Mouse (Mus musculus) midbrain, embryonic 11.5 days (tissue): ENCODE results near the gene Ptpn3. TPM values are rescaled to one million over a fixed set of nuclear protein-coding genes. Genes with fewer than 3 reads are reported as not detected.
A peak's percentile ranks its signal among the peaks of the same experiment; 100 is the strongest.

ENCODE experiments used
- ATAC-seq: fragments of 200-750 bp; cut with Nextera tagmentation; 2 replicates; pipeline ENCODE4 v1.8.0; 2017; ENCODE audit warnings: moderate TSS enrichment, moderate library complexity; ENCODE audit not compliant: low FRiP score
- DNase-seq: peaks from one replicate; pipeline ENCODE4 v3.0.0; 2015; ENCODE audit warnings: low spot score; ENCODE audit errors: missing footprints
- H3K27ac ChIP-seq: fragments of 300-500 bp; sonication (generic); 2 replicates; pipeline ENCODE4 v1.5.1; 2014; ENCODE audit warnings: low read depth, low read length
- H3K27me3 ChIP-seq: fragments of 300-500 bp; sonication (generic); 2 replicates; pipeline ENCODE4 v1.6.1; 2014; ENCODE audit warnings: mild to moderate bottlenecking, low read length, moderate library complexity, mixed read lengths; ENCODE audit not compliant: control insufficient read depth, insufficient read depth
- H3K36me3 ChIP-seq: fragments of 300-500 bp; sonication (generic); 2 replicates; pipeline ENCODE4 v1.6.1; 2014; ENCODE audit warnings: mild to moderate bottlenecking, low read length, moderate library complexity, mixed read lengths; ENCODE audit not compliant: control insufficient read depth, insufficient read depth
- H3K4me1 ChIP-seq: fragments of 300-500 bp; sonication (generic); 2 replicates; pipeline ENCODE4 v1.6.1; 2014; ENCODE audit warnings: low read length; ENCODE audit not compliant: control insufficient read depth, insufficient read depth
- H3K4me2 ChIP-seq: fragments of 300-500 bp; sonication (generic); 2 replicates; pipeline ENCODE4 v1.6.1; 2014; ENCODE audit warnings: mild to moderate bottlenecking, moderate library complexity
- H3K4me3 ChIP-seq: fragments of 300-500 bp; sonication (generic); 2 replicates; pipeline ENCODE4 v1.5.1; 2014; ENCODE audit warnings: low read depth, low read length
- H3K9ac ChIP-seq: fragments of 300-500 bp; sonication (generic); 2 replicates; pipeline ENCODE4 v1.6.1; 2014; ENCODE audit warnings: low read length
- H3K9me3 ChIP-seq: fragments of 300-500 bp; sonication (generic); 2 replicates; pipeline ENCODE4 v1.6.1; 2016; ENCODE audit warnings: low read length; ENCODE audit not compliant: control insufficient read depth
- WGBS: fragments of 180-500 bp; shearing (Covaris S2); extraction: QIAGEN DNeasy Blood & Tissue Kit; methylation state at CpG from one replicate; pipeline ENCODE4 v1.1.7; 2014; 5-methylcytosine and 5-hydroxymethylcytosine counted together
- polyA plus RNA-seq: library from polyadenylated mRNA; unstranded; fragments of >200 nt; fragmentation: Nextera tagmentation; extraction: Ambion mirVana; gene quantifications from 2 replicates; pipeline ENCODE4 v1.2.1, GENCODE M21; 2014

Gene Ptpn3
- polyA plus RNA-seq, 1 experiment from 2014 or later, result 0.33 TPM

DNA sequence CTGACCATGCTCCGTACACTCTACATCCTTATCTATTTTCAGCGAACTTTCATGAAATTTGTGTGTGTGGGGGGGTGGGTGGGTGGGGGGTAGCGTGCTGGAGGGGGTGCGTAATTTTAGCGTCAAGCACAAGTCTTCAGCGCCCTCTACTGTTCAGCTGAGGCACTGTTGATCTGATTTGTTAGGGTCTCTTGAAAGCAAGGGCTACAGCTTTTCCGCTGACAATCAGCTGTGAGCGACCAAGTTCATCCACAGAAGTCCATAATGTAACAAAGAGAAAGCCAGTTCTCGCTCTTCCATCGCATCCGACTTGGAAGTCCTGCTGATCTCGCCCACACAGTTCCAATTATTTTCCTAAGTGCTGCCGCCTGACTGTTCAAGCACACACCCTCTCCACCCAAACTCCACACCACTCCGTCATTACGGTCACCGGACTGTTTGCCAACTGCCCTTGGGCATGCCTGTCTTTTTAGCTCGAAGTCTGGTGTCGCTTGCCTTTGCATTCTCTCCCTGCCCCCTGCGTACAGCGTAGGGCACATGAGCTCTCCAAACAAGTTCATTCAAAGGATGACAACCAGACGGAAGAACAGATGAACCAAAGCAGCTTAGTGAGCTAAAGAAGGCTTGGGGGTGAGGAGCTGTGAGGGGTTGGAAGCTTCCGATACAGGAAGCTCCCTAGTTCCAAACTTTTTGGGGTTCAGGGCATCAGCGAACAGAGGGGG, 19.1 kb upstream of the Ptpn3 start:
- Histone ChIP-seq H3K4me3 (no peak overlapping the region), H3K4me2 (no peak overlapping the region), H3K27ac (no peak overlapping the region), H3K36me3 (no peaks in the 10 kb centered on the region), H3K4me1 (no peaks in the 10 kb centered on the region), H3K9me3 (no peaks in the 10 kb centered on the region), H3K27me3 (no peaks in the 10 kb centered on the region), H3K9ac (no peak overlapping the region)
- WGBS, result 42% methylated on average over 23 of the region's 23 CpGs
- ATAC-seq (no peak), DNase-seq (peak; percentile 89)

DNA sequence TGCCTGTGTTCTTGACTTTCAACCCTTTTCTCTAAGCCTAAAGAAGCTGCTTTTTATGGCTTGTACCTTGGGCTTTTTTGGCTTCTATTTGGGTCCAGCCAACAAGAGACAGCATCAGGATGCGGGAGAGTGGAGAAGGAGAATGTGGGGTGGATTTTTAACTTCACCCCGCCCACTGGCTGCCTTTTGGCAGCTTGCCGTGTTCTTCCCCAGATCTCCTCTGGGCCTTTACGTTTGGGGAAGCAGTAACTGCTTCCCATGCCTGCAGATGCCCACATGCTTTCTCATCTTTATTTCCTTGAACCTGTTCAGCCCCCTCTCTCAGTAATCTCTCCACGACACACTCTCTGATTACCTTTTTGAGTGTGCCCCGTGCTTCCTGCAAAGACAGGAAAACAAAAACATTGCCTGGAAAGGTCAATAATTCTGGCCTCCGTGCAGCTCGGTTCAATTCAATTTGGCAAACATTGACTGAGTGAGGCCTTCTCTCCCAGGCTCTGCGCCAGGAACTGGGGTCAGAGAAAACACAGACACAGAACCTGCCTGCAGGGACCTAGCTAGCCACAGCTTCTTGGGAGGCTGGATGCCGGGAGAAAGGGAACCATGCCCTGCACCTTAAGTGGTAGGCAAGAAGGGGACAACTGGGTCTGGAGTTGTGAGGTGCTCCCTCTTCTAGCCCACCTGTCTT, 17.0 kb upstream of the Ptpn3 start:
- 55% methylated on average over 10 of the region's 10 CpGs for WGBS
- ATAC-seq, result no peak

DNA sequence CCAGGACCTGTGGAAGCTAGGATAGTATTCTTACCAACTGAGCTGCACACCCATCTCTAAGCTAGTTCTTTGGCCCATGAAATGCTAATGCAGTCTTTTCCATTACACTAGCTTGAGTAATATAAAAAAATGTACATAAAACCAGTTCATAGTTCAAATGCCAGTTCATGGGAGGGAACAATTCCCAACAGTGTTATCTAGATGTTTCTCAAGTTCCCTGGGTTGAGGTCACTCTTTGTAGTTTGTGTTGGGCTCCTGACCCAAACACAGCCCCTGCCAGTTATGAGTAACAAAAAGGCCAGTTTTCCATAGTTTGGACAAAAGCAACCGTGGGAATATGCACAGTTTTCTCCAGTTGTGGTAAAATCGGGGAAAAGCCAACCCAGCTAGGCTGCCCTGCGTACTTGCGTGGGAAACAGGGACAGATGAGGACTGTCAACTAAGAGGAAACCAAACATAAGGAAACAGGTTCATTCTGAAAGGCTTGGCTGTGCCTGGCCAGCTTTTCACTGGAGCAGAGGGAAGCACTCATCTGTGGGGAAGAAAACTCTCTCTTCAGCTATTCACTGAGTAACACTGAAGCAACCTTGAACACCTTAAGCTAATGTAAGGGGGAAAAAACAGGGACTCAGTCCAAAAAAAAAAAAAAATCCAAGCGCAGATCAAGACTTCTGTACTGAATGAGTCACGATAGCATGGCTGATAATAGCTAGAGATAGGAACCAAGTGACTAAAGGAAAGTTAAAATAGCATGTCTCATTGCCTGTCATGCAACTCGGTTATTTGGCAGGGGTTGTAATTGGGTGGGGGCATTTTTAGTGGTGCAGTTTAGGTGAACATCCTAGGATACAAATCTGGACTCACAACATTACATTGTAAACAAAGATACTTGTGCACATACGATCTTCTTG, 10.9 kb upstream of the Ptpn3 start:
- Histone ChIP-seq H3K4me3 (no peak overlapping the region), H3K4me2 (no peak overlapping the region), H3K27ac (no peak overlapping the region), H3K9ac (no peak overlapping the region), H3K27me3 (no peaks in the 10 kb centered on the region; the same call in 1 of the 2 replicates), H3K4me1 (no peaks in the 10 kb centered on the region), H3K9me3 (no peaks in the 10 kb centered on the region), H3K36me3 (no peaks in the 10 kb centered on the region)
- DNase-seq (peak; percentile 45), ATAC-seq (no peak)
- WGBS, result 85% methylated on average over 8 of the region's 8 CpGs

More for the DNA sequence above, 17.0 kb upstream of the Ptpn3 start:
- Histone ChIP-seq H3K9me3 (no peaks in the 10 kb centered on the region), H3K9ac (no peak overlapping the region), H3K4me1 (no peaks in the 10 kb centered on the region), H3K27ac (no peak overlapping the region), H3K4me2 (no peak overlapping the region), H3K27me3 (no peaks in the 10 kb centered on the region), H3K36me3 (no peaks in the 10 kb centered on the region), H3K4me3 (no peak overlapping the region)
- peak; percentile 69 for DNase-seq

DNA sequence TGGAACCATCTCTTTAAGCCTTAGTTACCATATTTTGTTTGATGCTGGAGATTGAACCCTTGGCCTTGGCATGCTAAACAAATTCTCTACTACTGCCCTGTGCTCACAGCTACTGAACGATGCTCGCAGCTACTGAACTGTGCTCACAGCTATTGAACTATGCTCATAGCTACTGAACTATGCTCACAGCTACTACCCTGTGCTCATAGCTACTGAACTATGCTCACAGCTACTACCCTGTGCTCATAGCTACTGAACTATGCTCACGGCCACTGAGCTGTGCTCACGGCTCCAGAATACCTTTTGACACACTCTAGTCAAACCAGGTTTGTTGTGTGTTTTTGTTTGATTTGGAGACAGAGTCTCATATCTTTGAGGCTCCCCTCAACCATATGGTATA, 10.1 kb upstream of the Ptpn3 start:
- ATAC-seq (no peak), DNase-seq (no peak)
- no peak overlapping the region for H3K4me3 ChIP-seq
- H3K4me2 ChIP-seq, result no peak overlapping the region
- no peaks in the 10 kb centered on the region for H3K4me1 ChIP-seq
- no peaks in the 10 kb centered on the region for H3K36me3 ChIP-seq
- no peaks in the 10 kb centered on the region for H3K9me3 ChIP-seq
- H3K27me3 ChIP-seq, result no peaks in the 10 kb centered on the region; the same call in 1 of the 2 replicates
- no peak overlapping the region for H3K9ac ChIP-seq
- H3K27ac ChIP-seq, result no peak overlapping the region
- 90% methylated on average over 4 of the region's 4 CpGs for whole genome bisulfite sequencing

GRCm38 (mm10) chr4:57308214-57309000, 6.8 kb upstream of the Ptpn3 start:
- no peak overlapping the region for H3K4me3 ChIP-seq
- no peaks in the 10 kb centered on the region for H3K36me3 ChIP-seq
- H3K9ac ChIP-seq, result no peak overlapping the region
- no peak for ATAC-seq
- H3K9me3 ChIP-seq, result no peaks in the 10 kb centered on the region
- peak; percentile 86 for DNase-seq
- WGBS, result 43% methylated on average over 26 of the region's 26 CpGs
- H3K4me1 ChIP-seq, result no peaks in the 10 kb centered on the region
- H3K27me3 ChIP-seq, result no peaks in the 10 kb centered on the region; the same call in 1 of the 2 replicates
- peak overlapping the region; percentile 12; the same call in 1 of the 2 replicates for H3K4me2 ChIP-seq
- no peak overlapping the region for H3K27ac ChIP-seq

DNA sequence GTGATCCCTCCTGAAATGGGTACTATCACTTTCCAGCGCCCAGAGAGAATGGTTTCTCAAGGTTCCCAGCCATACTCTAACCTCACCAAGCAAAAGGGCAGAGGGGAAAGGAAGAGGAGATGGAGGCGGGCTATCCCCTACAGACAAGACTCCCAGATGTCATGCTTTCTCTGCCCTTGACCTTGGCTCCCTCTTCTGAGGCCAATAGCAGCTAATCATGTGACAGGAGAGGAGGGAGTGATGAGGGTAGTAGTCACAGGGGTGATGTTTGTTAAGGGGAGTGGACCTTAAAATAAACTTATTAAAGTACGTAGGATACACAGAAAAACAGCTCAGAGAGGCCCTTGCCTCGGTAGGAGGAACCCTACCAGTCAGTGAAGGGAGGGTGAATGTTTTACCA, 6.1 kb upstream of the Ptpn3 start:
- no peak overlapping the region for H3K4me3 ChIP-seq
- ATAC-seq (no peak), DNase-seq (no peak)
- no peak overlapping the region for H3K27ac ChIP-seq
- WGBS, result 88% methylated on average over 4 of the region's 4 CpGs
- no peaks in the 10 kb centered on the region for H3K36me3 ChIP-seq
- peaks cover 2% of the 10 kb centered on the region; the same call in 1 of the 2 replicates for H3K27me3 ChIP-seq
- no peak overlapping the region for H3K9ac ChIP-seq
- no peaks in the 10 kb centered on the region for H3K4me1 ChIP-seq
- H3K4me2 ChIP-seq, result no peak overlapping the region
- H3K9me3 ChIP-seq, result no peaks in the 10 kb centered on the region

- DNase-seq, result no peak
- no peak for ATAC-seq
- Histone ChIP-seq H3K4me3 (no peak overlapping the region), H3K27ac (no peak overlapping the region), H3K27me3 (peaks cover 8% of the 10 kb centered on the region), H3K9me3 (no peaks in the 10 kb centered on the region), H3K36me3 (no peaks in the 10 kb centered on the region), H3K4me2 (no peak overlapping the region), H3K9ac (no peak overlapping the region), H3K4me1 (no peaks in the 10 kb centered on the region)
- 88% methylated on average over 4 of the region's 4 CpGs for WGBS
Measured at GRCm38 (mm10) chr4:57306260-57306659, 4.6 kb upstream of the Ptpn3 start.

DNA sequence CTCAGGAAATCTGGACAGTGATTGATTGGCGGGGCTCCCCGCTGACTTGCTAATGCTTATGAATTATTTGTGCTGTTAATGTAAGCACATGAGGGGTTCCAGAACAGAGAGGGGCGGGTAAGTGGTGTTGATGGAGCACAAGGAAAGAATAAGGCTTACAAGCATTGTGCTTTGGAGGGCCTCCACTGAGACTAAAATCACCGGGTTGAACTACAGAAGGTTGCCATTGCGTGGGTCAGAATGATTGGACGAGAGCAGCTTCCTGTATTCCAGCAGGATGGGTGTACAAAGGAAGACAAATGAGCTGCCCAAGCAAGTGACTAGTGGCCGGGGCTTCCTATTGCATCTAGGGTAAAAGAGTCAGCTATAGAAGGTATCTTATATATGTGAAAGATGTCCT, 4.0 kb upstream of the Ptpn3 start:
- H3K4me2 ChIP-seq, result no peak overlapping the region
- DNase-seq, result peak; percentile 72
- H3K9ac ChIP-seq, result no peak overlapping the region
- no peak overlapping the region for H3K27ac ChIP-seq
- no peak for ATAC-seq
- H3K4me1 ChIP-seq, result peaks cover 5% of the 10 kb centered on the region
- H3K27me3 ChIP-seq, result peaks cover 14% of the 10 kb centered on the region
- H3K36me3 ChIP-seq, result no peaks in the 10 kb centered on the region
- no peak overlapping the region for H3K4me3 ChIP-seq
- 78% methylated on average over 7 of the region's 7 CpGs for WGBS
- no peaks in the 10 kb centered on the region for H3K9me3 ChIP-seq
